Mouse (Mus musculus) embryonic facial prominence, embryonic 15.5 days (tissue): ENCODE data around the gene Zfp281. TPM values are rescaled to one million over a fixed set of nuclear protein-coding genes. Genes with fewer than 3 reads are reported as not detected.

ENCODE experiments used
- ATAC-seq: fragments of 200-750 bp; cut with Nextera tagmentation; 2 replicates; pipeline ENCODE4 v1.8.0; 2017; ENCODE audit warnings: low read depth, moderate TSS enrichment; ENCODE audit not compliant: insufficient number of reproducible peaks, low FRiP score, low TSS enrichment
- H3K27ac ChIP-seq: fragments of 300-500 bp; sonication (generic); replicated peaks from 2 replicates; pipeline ENCODE4 v1.5.1; 2015; ENCODE audit warnings: mild to moderate bottlenecking, inconsistent platforms
- H3K27me3 ChIP-seq: fragments of 300-500 bp; sonication (generic); 2 replicates; pipeline ENCODE4 v1.6.1; 2015; ENCODE audit warnings: inconsistent platforms
- H3K36me3 ChIP-seq: fragments of 300-500 bp; sonication (generic); 2 replicates; pipeline ENCODE4 v1.6.1; 2015; ENCODE audit warnings: mild to moderate bottlenecking, inconsistent platforms
- H3K4me1 ChIP-seq: fragments of 300-500 bp; sonication (generic); 2 replicates; pipeline ENCODE4 v1.6.1; 2015; ENCODE audit warnings: inconsistent platforms
- H3K4me2 ChIP-seq: fragments of 300-500 bp; sonication (generic); replicated peaks from 2 replicates; pipeline ENCODE4 v1.6.1; 2015; ENCODE audit warnings: mild to moderate bottlenecking, inconsistent platforms
- H3K4me3 ChIP-seq: fragments of 300-500 bp; sonication (generic); replicated peaks from 2 replicates; pipeline ENCODE4 v1.5.1; 2015; ENCODE audit warnings: mild to moderate bottlenecking, inconsistent platforms
- H3K9ac ChIP-seq: fragments of 300-500 bp; sonication (generic); 2 replicates; pipeline ENCODE4 v1.6.1; 2015; ENCODE audit warnings: inconsistent platforms
- H3K9me3 ChIP-seq: fragments of 300-500 bp; sonication (generic); replicated peaks from 2 replicates; pipeline ENCODE4 v1.6.1; 2016; ENCODE audit warnings: inconsistent platforms
- WGBS: fragments of 180-500 bp; shearing (Covaris S2); methylation state at CpG from one replicate; pipeline ENCODE4 v1.1.7; 2015; 5-methylcytosine and 5-hydroxymethylcytosine counted together
- polyA plus RNA-seq: library from polyadenylated mRNA; unstranded; fragments of >200 nt; fragmentation: Nextera tagmentation; extraction: Ambion mirVana; gene quantifications from 2 replicates; pipeline ENCODE4 v1.2.1, GENCODE M21; 2015

The Zfp281 gene
- polyA plus RNA-seq, 1 experiment from 2014 or later, result 19.2 TPM

- no peak for ATAC-seq
- Histone ChIP-seq H3K27me3 (no peaks in the 10 kb centered on the region), H3K9ac (no peak overlapping the region), H3K4me2 (no peak overlapping the region), H3K4me1 (peaks cover 3% of the 10 kb centered on the region; the same call in 1 of the 2 replicates), H3K9me3 (no peaks in the 10 kb centered on the region), H3K4me3 (no peak overlapping the region), H3K27ac (no peak overlapping the region), H3K36me3 (no peaks in the 10 kb centered on the region)
- 37% methylated on average over 25 of the region's 25 CpGs for WGBS
Measured at GRCm38 (mm10) chr1:136674548-136675455, 50.1 kb downstream of the Zfp281 start.

GRCm38 (mm10) chr1:136675736-136676444 is 51.2 kb downstream of the Zfp281 start:
- Histone ChIP-seq H3K9me3 (no peaks in the 10 kb centered on the region), H3K4me2 (no peak overlapping the region), H3K27ac (no peak overlapping the region), H3K4me1 (no peaks in the 10 kb centered on the region), H3K9ac (no peak overlapping the region), H3K4me3 (no peak overlapping the region), H3K27me3 (no peaks in the 10 kb centered on the region), H3K36me3 (no peaks in the 10 kb centered on the region)
- ATAC-seq, result no peak
- 82% methylated on average over 16 of the region's 16 CpGs for WGBS

GRCm38 (mm10) chr1:136676445-136676755 is 51.7 kb downstream of the Zfp281 start:
- Histone ChIP-seq H3K9me3 (no peaks in the 10 kb centered on the region), H3K4me2 (no peak overlapping the region), H3K9ac (no peak overlapping the region), H3K36me3 (no peaks in the 10 kb centered on the region), H3K4me1 (no peaks in the 10 kb centered on the region), H3K27me3 (no peaks in the 10 kb centered on the region), H3K27ac (no peak overlapping the region), H3K4me3 (no peak overlapping the region)
- WGBS, result 79% methylated on average over 6 of the region's 6 CpGs
- no peak for ATAC-seq

- H3K4me1 ChIP-seq, result peaks cover 5% of the 10 kb centered on the region
- ATAC-seq, result no peak
- H3K27ac ChIP-seq, result no peak overlapping the region
- H3K4me3 ChIP-seq, result no peak overlapping the region
- 77% methylated on average over 3 of the region's 3 CpGs for WGBS
- no peaks in the 10 kb centered on the region for H3K9me3 ChIP-seq
- no peaks in the 10 kb centered on the region for H3K27me3 ChIP-seq
- H3K4me2 ChIP-seq, result no peak overlapping the region
- no peaks in the 10 kb centered on the region for H3K36me3 ChIP-seq
- H3K9ac ChIP-seq, result no peak overlapping the region
Measured at GRCm38 (mm10) chr1:136677847-136678325, 53.2 kb downstream of the Zfp281 start.

GRCm38 (mm10) chr1:136678836-136679235 is 54.1 kb downstream of the Zfp281 start:
- Histone ChIP-seq H3K4me2 (no peak overlapping the region), H3K36me3 (no peaks in the 10 kb centered on the region), H3K27ac (no peak overlapping the region), H3K9me3 (no peaks in the 10 kb centered on the region), H3K27me3 (no peaks in the 10 kb centered on the region), H3K9ac (no peak overlapping the region), H3K4me1 (peaks cover 14% of the 10 kb centered on the region), H3K4me3 (no peak overlapping the region)
- ATAC-seq, result no peak
- 41% methylated on average over 4 of the region's 4 CpGs for WGBS

Other genes starting within 250 kb of the Zfp281 start
- gene Ddx59, start 209.6 kb upstream of the Zfp281 start, polyA plus RNA-seq, result 19.7 and 20.3 TPM in 2 replicates
- 4.0 and 5.2 TPM in 2 replicates for gene Kif14, start 158.6 kb upstream of the Zfp281 start, polyA plus RNA-seq